Mouse (Mus musculus): Measurements from ENCODE around the gene Chtop.

Chtop gene

DNA sequence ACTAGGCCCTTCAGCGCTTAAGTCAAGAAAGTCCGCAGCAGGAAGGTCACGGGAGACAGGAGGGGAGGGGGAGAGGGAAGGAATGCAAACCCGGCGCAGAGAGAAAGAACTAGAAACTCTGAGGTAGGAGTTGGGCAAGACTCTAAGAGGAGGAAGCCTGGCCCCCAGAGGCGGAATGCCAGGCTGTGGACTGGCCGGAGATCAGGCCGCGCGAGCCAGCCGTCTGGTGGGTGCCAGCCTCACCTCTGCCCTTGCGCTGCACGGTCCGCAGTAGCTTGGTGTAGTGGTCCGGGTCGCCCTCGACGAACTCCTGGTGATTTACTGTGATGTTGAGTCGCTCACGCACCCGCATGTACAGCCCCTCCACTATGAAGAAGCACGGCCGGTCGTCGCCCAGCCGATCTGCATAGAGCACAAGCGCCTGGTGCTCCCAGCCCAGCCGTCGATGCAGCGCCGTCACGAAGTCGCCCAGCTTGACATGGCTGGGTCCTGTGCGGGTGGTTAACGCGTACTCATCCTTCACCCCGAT is 44.7 kb downstream of the Chtop start:
- peak; percentile 52 for DNase-seq (ENCODE audit: low spot score)

- DNase-seq (ENCODE audit: low spot score) = no peak
Observed at GRCm38 (mm10) chr3:90462579-90462978, 46.7 kb downstream of the Chtop start.

GRCm38 (mm10) chr3:90461935-90462334 is 47.4 kb downstream of the Chtop start:
- DNase-seq (ENCODE audit: low spot score) = no peak

- DNase-seq (ENCODE audit: low spot score) = no peak
Observed at GRCm38 (mm10) chr3:90460315-90460714, 49.0 kb downstream of the Chtop start.

- DNase-seq (ENCODE audit: low spot score) = no peak
Observed at GRCm38 (mm10) chr3:90459727-90460126, 49.6 kb downstream of the Chtop start.

- DNase-seq (ENCODE audit: low spot score) = no peak
Observed at GRCm38 (mm10) chr3:90454931-90455330, 54.4 kb downstream of the Chtop start.

- DNase-seq (ENCODE audit: low spot score) = no peak
Observed at GRCm38 (mm10) chr3:90451396-90452095, 57.8 kb downstream of the Chtop start.

- DNase-seq (ENCODE audit: low spot score) = no peak
Observed at GRCm38 (mm10) chr3:90450874-90451273, 58.4 kb downstream of the Chtop start.
